In genomic region chr19:26383961-26384381, GRCm38 (mm10) we compare ENCODE assay signal across 18 mouse cellular contexts.
DNase-seq lines count a peak whose midpoint lies in the region; ATAC-seq and TF ChIP-seq lines count a peak whose summit lies in the region.
"Had no signal": no experiment of that assay in that cellular context is flagged by ENCODE, and none has a peak within 500 bp of the region (broad histone marks: within the 10 kb centered on the region; RNA-seq: fewer than 3 reads in every experiment).

No protein-coding gene starts in this region.

- 71% methylated on average over 4 of the region's 4 CpGs for WGBS in forebrain, embryonic 13.5 days
- 86% methylated on average over 4 of the region's 4 CpGs for WGBS in forebrain, embryonic 12.5 days
- WGBS in intestine, embryonic 16.5 days, result 79% methylated on average over 4 of the region's 4 CpGs

- no peaks in the 10 kb centered on the region for H3K4me1 ChIP-seq in forebrain, embryonic 13.5 days
- H3K4me1 ChIP-seq in forebrain, embryonic 12.5 days, result no peaks in the 10 kb centered on the region
- no peaks in the 10 kb centered on the region for H3K4me1 ChIP-seq in intestine, embryonic 16.5 days (ENCODE audit: control insufficient read depth, insufficient read depth, low read length)
- H3K4me1 ChIP-seq: embryonic facial prominence, embryonic 13.5 days; hindbrain, embryonic 12.5 days had no signal

- H3K9ac ChIP-seq in forebrain, embryonic 13.5 days, result no peak overlapping the region
- no peak overlapping the region for H3K9ac ChIP-seq in forebrain, embryonic 12.5 days
- H3K9ac ChIP-seq in intestine, embryonic 16.5 days (ENCODE audit: low read depth, low read length), result no peak overlapping the region
- H3K9ac ChIP-seq: embryonic facial prominence, embryonic 13.5 days; hindbrain, embryonic 12.5 days had no signal

- no peak overlapping the region for H3K4me2 ChIP-seq in forebrain, embryonic 13.5 days
- H3K4me2 ChIP-seq in forebrain, embryonic 12.5 days, result no peak overlapping the region
- H3K4me2 ChIP-seq in intestine, embryonic 16.5 days (ENCODE audit: low read depth, low read length), result no peak overlapping the region
- H3K4me2 ChIP-seq: embryonic facial prominence, embryonic 13.5 days; hindbrain, embryonic 12.5 days had no signal

- H3K36me3 ChIP-seq in forebrain, embryonic 13.5 days (ENCODE audit: poor library complexity, severe bottlenecking), result no peaks in the 10 kb centered on the region
- no peaks in the 10 kb centered on the region for H3K36me3 ChIP-seq in forebrain, embryonic 12.5 days (replicated peaks)
- no peaks in the 10 kb centered on the region for H3K36me3 ChIP-seq in intestine, embryonic 16.5 days (ENCODE audit: control insufficient read depth, insufficient read depth, low read length)
- H3K36me3 ChIP-seq: embryonic facial prominence, embryonic 13.5 days; hindbrain, embryonic 12.5 days had no signal

- TF ChIP-seq CTCF in layer of hippocampus, adult 2 months (conservative IDR thresholded peaks at IDR 0.05), result no peak

- peak in 1 of 2 experiments; percentile 26 for DNase-seq in layer of hippocampus, adult 2 months (ENCODE audit: low spot score in 2 of 2)
- no peak for DNase-seq in layer of hippocampus, postnatal 10 days (ENCODE audit: low spot score in 2 of 2)
- peak; percentile 30 for DNase-seq in right cerebral cortex, adult 18-20 months
- DNase-seq in right cerebral cortex, adult 2 months (ENCODE audit: low spot score in 2 of 2), result no peak
- no peak for DNase-seq in spleen, adult 18-20 months
- DNase-seq: adrenal gland, postnatal 14 days; cerebellum, adult 11-12 months; cerebellum, postnatal 25 days; kidney, adult 18-20 months; kidney, postnatal 4 days; lung, postnatal 4 days; midbrain, embryonic 14.5 days; thymus, postnatal 25 days had no signal

- H3K9me3 ChIP-seq in forebrain, embryonic 13.5 days (replicated peaks), result no peaks in the 10 kb centered on the region
- H3K9me3 ChIP-seq in forebrain, embryonic 12.5 days, result no peaks in the 10 kb centered on the region
- no peaks in the 10 kb centered on the region for H3K9me3 ChIP-seq in intestine, embryonic 16.5 days (ENCODE audit: control insufficient read depth, low read length)
- H3K9me3 ChIP-seq: embryonic facial prominence, embryonic 13.5 days; hindbrain, embryonic 12.5 days had no signal

- 0 out of 2 replicates have a peak overlapping the region, but pooled peaks have one; percentile 51 for H3K27ac ChIP-seq in forebrain, embryonic 13.5 days
- no peak overlapping the region for H3K27ac ChIP-seq in forebrain, embryonic 12.5 days
- H3K27ac ChIP-seq in layer of hippocampus, adult 2 months, result peak overlapping the region; percentile 25; the same call in 1 of the 2 replicates
- no peak overlapping the region for H3K27ac ChIP-seq in intestine, embryonic 16.5 days (ENCODE audit: low read length)
- H3K27ac ChIP-seq: embryonic facial prominence, embryonic 13.5 days; hindbrain, embryonic 12.5 days had no signal

- ATAC-seq in forebrain, embryonic 13.5 days, result peak; percentile 84
- no peak for ATAC-seq in forebrain, embryonic 12.5 days (ENCODE audit: low FRiP score)
- no peak for ATAC-seq in intestine, embryonic 16.5 days

- no peak overlapping the region for H3K4me3 ChIP-seq in forebrain, embryonic 13.5 days
- no peak overlapping the region for H3K4me3 ChIP-seq in forebrain, embryonic 12.5 days (replicated peaks)
- no peak overlapping the region for H3K4me3 ChIP-seq in layer of hippocampus, adult 2 months
- no peak overlapping the region for H3K4me3 ChIP-seq in intestine, embryonic 16.5 days (ENCODE audit: low read length)
- H3K4me3 ChIP-seq: embryonic facial prominence, embryonic 13.5 days; hindbrain, embryonic 12.5 days had no signal

- H3K27me3 ChIP-seq in forebrain, embryonic 13.5 days, result no peaks in the 10 kb centered on the region
- H3K27me3 ChIP-seq in forebrain, embryonic 12.5 days, result no peaks in the 10 kb centered on the region
- H3K27me3 ChIP-seq in intestine, embryonic 16.5 days (replicated peaks; ENCODE audit: control insufficient read depth, insufficient read depth, low read length), result no peaks in the 10 kb centered on the region
- H3K27me3 ChIP-seq: embryonic facial prominence, embryonic 13.5 days; hindbrain, embryonic 12.5 days had no signal

Comparison
In these comparisons a context has a peak if more than half of its experiments do, and no peak if none do; other contexts are left out.
1. H3K27ac ChIP-seq: peak in forebrain, embryonic 13.5 days (single experiment) and layer of hippocampus, adult 2 months (single experiment); none in forebrain, embryonic 12.5 days (single experiment) and intestine, embryonic 16.5 days (single experiment).